In genomic region chr10:86498673-86499391, GRCm38 (mm10) we compare ENCODE assay signal across 8 mouse cellular contexts. TPM values are rescaled to one million over a fixed set of nuclear protein-coding genes. Genes with fewer than 3 reads are reported as not detected.
A peak's percentile ranks its signal among the peaks of the same experiment; 100 is the strongest.
DNase-seq lines count a peak whose midpoint lies in the region; TF ChIP-seq lines count a peak whose summit lies in the region.

Gene Syn3, minus strand, starts transcription at chr10:86498896.

- H3K27ac ChIP-seq in ES-E14 (ENCODE audit: insufficient read depth, low read depth, low read length, poor library complexity, severe bottlenecking) = no peak within 1 kb of the TSS
- H3K27ac ChIP-seq in layer of hippocampus, adult 2 months = peak within 1 kb of the TSS; percentile 94
- H3K27ac ChIP-seq in olfactory bulb, adult 2 months (ENCODE audit: insufficient read depth, low read depth, low read length) = peak within 1 kb of the TSS; percentile 80
- no peak within 1 kb of the TSS for H3K27ac ChIP-seq in thymus, adult 2 months (ENCODE audit: control insufficient read depth, insufficient read depth, low read length)

- DNase-seq in ES-E14 (ENCODE audit: low read depth, low spot score) = peak; percentile 85
- DNase-seq in cerebellum, adult 18-20 months = peak; percentile 95 to 98
- peak; percentile 95 for DNase-seq in forelimb bud, embryonic 11.5 days (ENCODE audit: low read depth, low spot score)
- DNase-seq in heart, postnatal 4 days = peak; percentile 93
- DNase-seq in layer of hippocampus, adult 2 months (ENCODE audit: low spot score in 2 of 2) = peak; percentile 95
- DNase-seq in lung, adult 18-20 months = peak; percentile 91 to 94
- peak; percentile 87 for DNase-seq in thymus, adult 2 months

- H3K27me3 ChIP-seq in thymus, adult 2 months (ENCODE audit: control insufficient read depth, insufficient read depth, low read length) = no peaks in the 10 kb centered on the region

- 0 out of 4 replicates have a peak, but pooled peaks cover 0 to 2% of the 10 kb centered on the region in 2 experiments for H3K4me1 ChIP-seq in ES-E14 (ENCODE audit: control insufficient read depth in 2 of 2, insufficient read depth in 2 of 2, low read length in 2 of 2, poor library complexity in 1 of 2)
- H3K4me1 ChIP-seq in olfactory bulb, adult 2 months (ENCODE audit: control insufficient read depth, insufficient read depth, low read length) = peaks cover 6% of the 10 kb centered on the region; the same call in 1 of the 2 replicates
- peaks cover 8% of the 10 kb centered on the region; the same call in 1 of the 2 replicates for H3K4me1 ChIP-seq in thymus, adult 2 months (replicated peaks; ENCODE audit: control insufficient read depth, insufficient read depth, low read length)

- H3K9me3 ChIP-seq in ES-E14 (ENCODE audit: control insufficient read depth, insufficient read depth, low read depth, low read length) = no peaks in the 10 kb centered on the region

- peak within 1 kb of the TSS; percentile 76 to 88 for H3K4me3 ChIP-seq in ES-E14 (ENCODE audit: insufficient read depth in 1 of 2, low read depth in 1 of 2, low read length in 2 of 2, poor library complexity in 1 of 2, severe bottlenecking in 1 of 2)
- H3K4me3 ChIP-seq in layer of hippocampus, adult 2 months = peak within 1 kb of the TSS; percentile 82
- peak within 1 kb of the TSS; percentile 76 for H3K4me3 ChIP-seq in olfactory bulb, adult 2 months (ENCODE audit: insufficient read depth, low read depth, low read length)
- H3K4me3 ChIP-seq in thymus, adult 2 months (ENCODE audit: control insufficient read depth, insufficient read depth, low read length) = peak within 1 kb of the TSS; percentile 62

- under 1% methylated on average over 21 of the region's 21 CpGs for WGBS in olfactory bulb, adult 2 months
- under 1% methylated on average over 21 of the region's 21 CpGs for WGBS in thymus, adult 2 months

- H3K9ac ChIP-seq in ES-E14 (ENCODE audit: insufficient read depth, low read depth, low read length, poor library complexity, severe bottlenecking) = peak within 1 kb of the TSS; percentile 80

- H3K36me3 ChIP-seq in ES-E14 (ENCODE audit: control insufficient read depth, insufficient read depth, low read length, poor library complexity, severe bottlenecking) = no peaks in the 10 kb centered on the region
- H3K36me3 ChIP-seq in thymus, adult 2 months (ENCODE audit: control insufficient read depth, insufficient read depth, low read length) = no peaks in the 10 kb centered on the region

- TF ChIP-seq POLR2A in olfactory bulb, adult 2 months (IDR thresholded peaks at IDR 0.05; ENCODE audit: insufficient read depth, low read depth, low read length) = peak; percentile 70
- TF ChIP-seq POLR2A in thymus, adult 2 months (IDR thresholded peaks at IDR 0.05; ENCODE audit: control insufficient read depth, extremely low read depth, insufficient read depth, low read length, poor library complexity) = no peak

- TF ChIP-seq CTCF in layer of hippocampus, adult 2 months (conservative IDR thresholded peaks at IDR 0.05) = peak; percentile 98
- TF ChIP-seq CTCF in olfactory bulb, adult 2 months (IDR thresholded peaks at IDR 0.05; ENCODE audit: insufficient read depth, low read depth, low read length) = peak; percentile 82
- TF ChIP-seq CTCF in thymus, adult 2 months (IDR thresholded peaks at IDR 0.05; ENCODE audit: borderline replicate concordance, control insufficient read depth, extremely low read depth, insufficient read depth, low read length, poor library complexity) = peak; percentile 74; the same call in 1 of the 2 replicates

- in situ Hi-C loops in ES-E14 (cut with MboI; ENCODE audit: low sequenced_read_pairs in 2 of 2, unreplicated experiment in 2 of 2) = no loop called here

TF ChIP-seq in ES-E14, 5 proteins besides CTCF, POLR2A, EP300 and RAD21:
- TF ChIP-seq ZNF384 (IDR thresholded peaks at IDR 0.05; ENCODE audit: low read depth, low read length) (no peak), CHD2 (IDR thresholded peaks at IDR 0.05; ENCODE audit: low read depth, low read length) (no peak), ZC3H11A (IDR thresholded peaks at IDR 0.05; ENCODE audit: borderline replicate concordance, low read depth, low read length) (no peak; the same call in 1 of the 2 replicates), HCFC1 (IDR thresholded peaks at IDR 0.05; ENCODE audit: borderline replicate concordance, insufficient read depth, low read length) (peak; percentile 14; the same call in 1 of the 2 replicates), MAFK (IDR thresholded peaks at IDR 0.05; ENCODE audit: insufficient read depth, low read depth, low read length) (no peak)

RNA-seq across cellular contexts. Expression of gene Syn3, which starts in this region (rescaled TPM):
- 1.0 and 1.5 TPM in 2 replicates for total RNA-seq in ES-E14 (2012; rRNA removed)
- under 1 TPM; 0.38 to 0.60 TPM for total RNA-seq in heart, postnatal 4 days (2021)
- total RNA-seq in layer of hippocampus, adult 2 months (2021) = 10 to 100 TPM; 21.1 to 22.2 TPM
- polyA plus RNA-seq in olfactory bulb, adult 2 months (2012; ENCODE audit: insufficient read depth, insufficient read length, low replicate concordance, missing spikeins) = not detected in 2 replicates
- polyA plus RNA-seq in thymus, adult 2 months (2012; rRNA removed) = 0.78 and 0.84 TPM in 2 replicates

Comparison
In these comparisons a context has a peak if more than half of its experiments do, and no peak if none do; other contexts are left out.
1. Peak in DNase-seq in heart, postnatal 4 days; RNA of the gene not detected or under 1 TPM.
2. Peak in DNase-seq and H3K4me3 ChIP-seq in thymus, adult 2 months; RNA of the gene not detected or under 1 TPM.
3. H3K27ac ChIP-seq: peak in layer of hippocampus, adult 2 months (single experiment) and olfactory bulb, adult 2 months (single experiment); none in ES-E14 (single experiment) and thymus, adult 2 months (single experiment).
4. Peak in every context shown above with its lines, with median percentiles within 50 percentile points of each other: DNase-seq, H3K4me3 ChIP-seq and CTCF ChIP-seq.